Mouse (Mus musculus): Measurements from ENCODE around the gene Carnmt1. TPM values are rescaled to one million over a fixed set of nuclear protein-coding genes. Genes with fewer than 3 reads are reported as not detected.

Gene Carnmt1
- polyA plus RNA-seq, 1 experiment from 2014 or later: 26.5 TPM

GRCm38 (mm10) chr19:18655999-18656398, 14.6 kb upstream of the Carnmt1 start:
- peaks cover 4% of the 10 kb centered on the region; the same call in 1 of the 2 replicates for H3K4me1 ChIP-seq (ENCODE audit: control insufficient read depth, insufficient read depth, low read length)
- ATAC-seq (replicated peaks; ENCODE audit: insufficient number of reproducible peaks, low FRiP score, low TSS enrichment): no peak
- H3K9me3 ChIP-seq (replicated peaks; ENCODE audit: control insufficient read depth, low read length): no peaks in the 10 kb centered on the region
- no peaks in the 10 kb centered on the region for H3K27me3 ChIP-seq (ENCODE audit: control insufficient read depth, insufficient read depth, low read length)
- no peak overlapping the region for H3K27ac ChIP-seq (ENCODE audit: low read depth, low read length)
- no peaks in the 10 kb centered on the region for H3K36me3 ChIP-seq (ENCODE audit: control insufficient read depth, insufficient read depth, low read length)
- WGBS (ENCODE audit: insufficient replicate concordance): 77% methylated on average over 7 of the region's 7 CpGs
- no peak overlapping the region for H3K4me3 ChIP-seq (ENCODE audit: low read depth, low read length)
- H3K4me2 ChIP-seq: no peak overlapping the region
- H3K9ac ChIP-seq (ENCODE audit: low read depth, low read length): no peak overlapping the region

DNA sequence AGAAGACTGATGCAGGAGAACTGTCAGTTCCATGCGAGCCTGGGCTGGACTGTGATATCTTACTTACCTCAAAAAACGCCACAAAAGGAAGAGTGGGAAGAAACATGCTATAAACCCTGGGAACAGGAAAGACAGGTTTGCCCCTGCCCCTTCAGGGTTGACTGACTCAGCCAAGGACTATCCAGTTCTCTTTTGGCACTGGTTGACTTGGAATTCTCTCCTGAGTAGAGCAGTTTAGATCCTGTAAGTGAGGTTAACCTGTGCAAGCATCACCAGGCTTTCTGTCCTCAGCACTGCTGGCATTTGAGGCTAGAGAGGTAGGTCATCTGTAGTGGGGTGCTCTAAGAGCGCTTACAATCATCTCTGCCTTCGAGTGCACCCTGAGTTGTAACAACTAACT, 12.1 kb upstream of the Carnmt1 start:
- Histone ChIP-seq H3K4me1 (ENCODE audit: control insufficient read depth, insufficient read depth, low read length) (peaks cover 4% of the 10 kb centered on the region; the same call in 1 of the 2 replicates), H3K4me3 (ENCODE audit: low read depth, low read length) (no peak overlapping the region)

GRCm38 (mm10) chr19:18659349-18659748, 11.2 kb upstream of the Carnmt1 start:
- H3K36me3 ChIP-seq (ENCODE audit: control insufficient read depth, insufficient read depth, low read length): no peaks in the 10 kb centered on the region
- no peaks in the 10 kb centered on the region for H3K9me3 ChIP-seq (replicated peaks; ENCODE audit: control insufficient read depth, low read length)
- ATAC-seq (replicated peaks; ENCODE audit: insufficient number of reproducible peaks, low FRiP score, low TSS enrichment): no peak
- 43% methylated on average over 1 of the region's 1 CpGs for WGBS (ENCODE audit: insufficient replicate concordance)
- H3K4me3 ChIP-seq (ENCODE audit: low read depth, low read length): no peak overlapping the region
- no peak overlapping the region for H3K27ac ChIP-seq (ENCODE audit: low read depth, low read length)
- no peaks in the 10 kb centered on the region for H3K27me3 ChIP-seq (ENCODE audit: control insufficient read depth, insufficient read depth, low read length)
- no peak overlapping the region for H3K4me2 ChIP-seq
- no peak overlapping the region for H3K9ac ChIP-seq (ENCODE audit: low read depth, low read length)
- peaks cover 3% of the 10 kb centered on the region; the same call in 1 of the 2 replicates for H3K4me1 ChIP-seq (ENCODE audit: control insufficient read depth, insufficient read depth, low read length)

More for the DNA sequence above, 12.1 kb upstream of the Carnmt1 start:
- no peaks in the 10 kb centered on the region for H3K36me3 ChIP-seq (ENCODE audit: control insufficient read depth, insufficient read depth, low read length)
- no peak for ATAC-seq (replicated peaks; ENCODE audit: insufficient number of reproducible peaks, low FRiP score, low TSS enrichment)
- H3K27ac ChIP-seq (ENCODE audit: low read depth, low read length): no peak overlapping the region
- no peak overlapping the region for H3K4me2 ChIP-seq
- no peak overlapping the region for H3K9ac ChIP-seq (ENCODE audit: low read depth, low read length)
- WGBS (ENCODE audit: insufficient replicate concordance): 71% methylated on average over 4 of the region's 4 CpGs
- H3K27me3 ChIP-seq (ENCODE audit: control insufficient read depth, insufficient read depth, low read length): no peaks in the 10 kb centered on the region
- H3K9me3 ChIP-seq (replicated peaks; ENCODE audit: control insufficient read depth, low read length): no peaks in the 10 kb centered on the region

DNA sequence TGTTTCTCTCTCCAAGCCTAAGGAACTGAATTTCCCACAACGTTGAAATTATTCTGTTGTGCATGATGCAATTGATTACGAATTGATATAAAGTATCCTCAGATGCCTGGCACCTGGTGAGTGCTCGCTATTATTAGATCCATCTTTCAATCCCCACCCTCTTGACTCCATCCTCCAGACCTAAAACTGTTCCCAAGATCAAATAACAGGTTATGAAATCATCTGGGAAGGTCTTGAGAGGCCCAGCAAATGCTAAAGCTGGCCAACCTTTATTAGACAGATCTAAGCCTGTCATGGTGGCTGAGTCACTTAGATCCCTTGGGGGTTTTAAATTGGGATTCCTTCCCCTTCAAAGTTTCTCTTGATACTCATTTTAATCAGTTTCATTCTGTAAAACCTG, 10.1 kb upstream of the Carnmt1 start:
- Histone ChIP-seq H3K36me3 (ENCODE audit: control insufficient read depth, insufficient read depth, low read length) (no peaks in the 10 kb centered on the region), H3K9me3 (replicated peaks; ENCODE audit: control insufficient read depth, low read length) (no peaks in the 10 kb centered on the region), H3K4me2 (no peak overlapping the region), H3K9ac (ENCODE audit: low read depth, low read length) (no peak overlapping the region), H3K4me1 (ENCODE audit: control insufficient read depth, insufficient read depth, low read length) (no peaks in the 10 kb centered on the region), H3K27ac (ENCODE audit: low read depth, low read length) (no peak overlapping the region), H3K27me3 (ENCODE audit: control insufficient read depth, insufficient read depth, low read length) (no peaks in the 10 kb centered on the region), H3K4me3 (ENCODE audit: low read depth, low read length) (no peak overlapping the region)
- 75% methylated on average over 3 of the region's 3 CpGs for WGBS (ENCODE audit: insufficient replicate concordance)
- ATAC-seq (replicated peaks; ENCODE audit: insufficient number of reproducible peaks, low FRiP score, low TSS enrichment): no peak

- no peak overlapping the region for H3K4me3 ChIP-seq (ENCODE audit: low read depth, low read length)
- no peaks in the 10 kb centered on the region for H3K9me3 ChIP-seq (replicated peaks; ENCODE audit: control insufficient read depth, low read length)
- no peak overlapping the region for H3K4me2 ChIP-seq
- no peaks in the 10 kb centered on the region for H3K36me3 ChIP-seq (ENCODE audit: control insufficient read depth, insufficient read depth, low read length)
- H3K27ac ChIP-seq (ENCODE audit: low read depth, low read length): no peak overlapping the region
- no peak for ATAC-seq (replicated peaks; ENCODE audit: insufficient number of reproducible peaks, low FRiP score, low TSS enrichment)
- H3K27me3 ChIP-seq (ENCODE audit: control insufficient read depth, insufficient read depth, low read length): no peaks in the 10 kb centered on the region
- 60% methylated on average over 1 of the region's 1 CpGs for WGBS (ENCODE audit: insufficient replicate concordance)
- no peaks in the 10 kb centered on the region for H3K4me1 ChIP-seq (ENCODE audit: control insufficient read depth, insufficient read depth, low read length)
- no peak overlapping the region for H3K9ac ChIP-seq (ENCODE audit: low read depth, low read length)
Measured at GRCm38 (mm10) chr19:18661683-18662082, 8.9 kb upstream of the Carnmt1 start.

- no peak overlapping the region for H3K27ac ChIP-seq (ENCODE audit: low read depth, low read length)
- no peak for ATAC-seq (replicated peaks; ENCODE audit: insufficient number of reproducible peaks, low FRiP score, low TSS enrichment)
Measured at GRCm38 (mm10) chr19:18663904-18664303, 6.7 kb upstream of the Carnmt1 start.

DNA sequence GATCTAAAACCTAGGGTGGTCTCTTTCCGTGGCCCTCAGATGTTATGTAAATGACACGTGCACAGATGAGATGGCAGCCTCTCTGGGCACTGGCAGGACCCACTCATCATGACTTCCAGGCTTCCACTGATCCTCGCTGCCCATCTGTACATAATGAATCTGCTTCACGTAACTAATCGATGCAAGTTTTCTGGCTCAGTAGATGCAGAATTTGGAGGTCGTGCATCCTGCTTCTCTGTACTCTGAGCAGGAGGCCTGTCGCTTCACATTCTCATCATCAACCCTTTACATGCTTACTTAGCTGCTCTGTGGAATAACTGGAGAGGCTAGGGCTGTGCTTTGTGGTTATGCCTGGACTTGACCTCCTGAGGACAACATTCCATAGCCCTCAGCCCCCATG, 3.6 kb upstream of the Carnmt1 start:
- no peaks in the 10 kb centered on the region for H3K9me3 ChIP-seq (replicated peaks; ENCODE audit: control insufficient read depth, low read length)
- no peak overlapping the region for H3K9ac ChIP-seq (ENCODE audit: low read depth, low read length)
- no peaks in the 10 kb centered on the region for H3K36me3 ChIP-seq (ENCODE audit: control insufficient read depth, insufficient read depth, low read length)
- no peak overlapping the region for H3K4me3 ChIP-seq (ENCODE audit: low read depth, low read length)
- H3K27me3 ChIP-seq (ENCODE audit: control insufficient read depth, insufficient read depth, low read length): no peaks in the 10 kb centered on the region
- no peaks in the 10 kb centered on the region for H3K4me1 ChIP-seq (ENCODE audit: control insufficient read depth, insufficient read depth, low read length)
- no peak overlapping the region for H3K4me2 ChIP-seq
- 85% methylated on average over 7 of the region's 7 CpGs for WGBS (ENCODE audit: insufficient replicate concordance)
- H3K27ac ChIP-seq (ENCODE audit: low read depth, low read length): no peak overlapping the region
- no peak for ATAC-seq (replicated peaks; ENCODE audit: insufficient number of reproducible peaks, low FRiP score, low TSS enrichment)

More at GRCm38 (mm10) chr19:18663904-18664303, 6.7 kb upstream of the Carnmt1 start:
- Histone ChIP-seq H3K4me1 (ENCODE audit: control insufficient read depth, insufficient read depth, low read length) (no peaks in the 10 kb centered on the region), H3K4me2 (no peak overlapping the region), H3K4me3 (ENCODE audit: low read depth, low read length) (no peak overlapping the region), H3K9ac (ENCODE audit: low read depth, low read length) (no peak overlapping the region), H3K9me3 (replicated peaks; ENCODE audit: control insufficient read depth, low read length) (no peaks in the 10 kb centered on the region), H3K27me3 (ENCODE audit: control insufficient read depth, insufficient read depth, low read length) (no peaks in the 10 kb centered on the region), H3K36me3 (ENCODE audit: control insufficient read depth, insufficient read depth, low read length) (no peaks in the 10 kb centered on the region)
- WGBS (ENCODE audit: insufficient replicate concordance): 60% methylated on average over 2 of the region's 2 CpGs

GRCm38 (mm10) chr19:18669551-18669950, 1.0 kb upstream of the Carnmt1 start:
- Histone ChIP-seq H3K4me2 (no peak overlapping the region), H3K27ac (ENCODE audit: low read depth, low read length) (no peak overlapping the region), H3K4me3 (ENCODE audit: low read depth, low read length) (no peak overlapping the region), H3K36me3 (ENCODE audit: control insufficient read depth, insufficient read depth, low read length) (no peaks in the 10 kb centered on the region), H3K4me1 (ENCODE audit: control insufficient read depth, insufficient read depth, low read length) (peaks cover 4% of the 10 kb centered on the region), H3K9me3 (replicated peaks; ENCODE audit: control insufficient read depth, low read length) (no peaks in the 10 kb centered on the region), H3K27me3 (ENCODE audit: control insufficient read depth, insufficient read depth, low read length) (no peaks in the 10 kb centered on the region), H3K9ac (ENCODE audit: low read depth, low read length) (no peak overlapping the region)
- 95% methylated on average over 7 of the region's 7 CpGs for whole genome bisulfite sequencing (ENCODE audit: insufficient replicate concordance)
- no peak for ATAC-seq (replicated peaks; ENCODE audit: insufficient number of reproducible peaks, low FRiP score, low TSS enrichment)

- ATAC-seq (replicated peaks; ENCODE audit: insufficient number of reproducible peaks, low FRiP score, low TSS enrichment): peak; percentile 72
- H3K4me1 ChIP-seq (ENCODE audit: control insufficient read depth, insufficient read depth, low read length): peaks cover 9% of the 10 kb centered on the region
- no peaks in the 10 kb centered on the region for H3K9me3 ChIP-seq (replicated peaks; ENCODE audit: control insufficient read depth, low read length)
- H3K9ac ChIP-seq (ENCODE audit: low read depth, low read length): peak overlapping the region; percentile 90
- H3K27ac ChIP-seq (ENCODE audit: low read depth, low read length): peak overlapping the region; percentile 87
- peak overlapping the region; percentile 81 for H3K4me3 ChIP-seq (ENCODE audit: low read depth, low read length)
- WGBS (ENCODE audit: insufficient replicate concordance): under 1% methylated on average over 44 of the region's 64 CpGs
- no peaks in the 10 kb centered on the region for H3K36me3 ChIP-seq (ENCODE audit: control insufficient read depth, insufficient read depth, low read length)
- peak overlapping the region; percentile 80 for H3K4me2 ChIP-seq
- no peaks in the 10 kb centered on the region for H3K27me3 ChIP-seq (ENCODE audit: control insufficient read depth, insufficient read depth, low read length)
Measured at GRCm38 (mm10) chr19:18671056-18671741, 635 bp downstream of the Carnmt1 start.

Data from heart, embryonic 11.5 days (tissue).